Mouse (Mus musculus): Measurements from ENCODE around the gene E030030I06Rik. TPM values are rescaled to one million over a fixed set of nuclear protein-coding genes. Genes with fewer than 3 reads are reported as not detected.
A peak's percentile ranks its signal among the peaks of the same experiment; 100 is the strongest.
"Not testable (repeated sequence)": the region's sequence is repeated elsewhere in the genome, so short reads cannot be mapped to it uniquely, and the experiment has no call there.

Gene E030030I06Rik
- polyA plus RNA-seq, 1 experiment from 2014 or later: 37.3 TPM

- Histone ChIP-seq H3K27ac (replicated peaks) (peak overlapping the region; percentile 94), H3K4me3 (peak overlapping the region; percentile 77), H3K36me3 (peaks cover 15% of the 10 kb centered on the region), H3K27me3 (ENCODE audit: low read depth, poor library complexity, severe bottlenecking) (peaks cover 58% of the 10 kb centered on the region), H3K4me1 (peaks cover 29% of the 10 kb centered on the region), H3K9me3 (replicated peaks) (no peaks in the 10 kb centered on the region)
- WGBS: under 1% methylated on average over 50 of the region's 50 CpGs
- DNase-seq (ENCODE audit: low spot score): peak; percentile 71
Measured at GRCm38 (mm10) chr10:22149691-22150465, 808 bp upstream of the E030030I06Rik start.

DNA sequence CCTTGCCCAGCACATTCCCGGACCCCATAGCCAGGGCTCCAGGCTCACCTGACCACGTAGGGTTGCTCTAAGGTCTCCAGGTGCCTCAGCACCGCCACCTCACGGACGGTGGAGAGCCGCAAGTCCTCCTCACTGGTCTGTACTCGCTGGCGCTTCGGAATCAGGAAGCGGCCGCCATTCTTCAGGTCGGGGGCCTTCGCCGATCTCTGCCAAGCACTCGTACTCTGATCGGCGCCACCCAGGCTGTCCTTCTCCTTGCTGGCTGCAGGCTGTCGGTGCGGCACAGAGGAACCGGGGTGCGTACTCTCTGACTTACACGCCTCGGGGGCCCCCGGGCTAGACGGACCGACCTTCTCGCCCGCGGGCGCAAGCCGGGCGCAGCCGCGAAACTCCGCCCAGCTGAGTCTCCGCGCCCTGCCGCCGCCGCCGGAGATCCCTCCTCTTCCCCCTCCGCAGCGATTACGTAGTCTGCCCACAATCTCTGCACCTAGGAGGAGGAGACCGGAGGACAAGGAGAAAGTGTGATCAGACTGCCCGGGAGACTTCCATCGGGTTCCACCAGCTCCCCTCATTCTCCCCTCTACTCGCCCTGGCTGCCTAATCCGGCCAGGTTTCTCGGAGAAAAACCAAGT is 513 bp downstream of the E030030I06Rik start:
- H3K27me3 ChIP-seq (ENCODE audit: low read depth, poor library complexity, severe bottlenecking): peaks cover 45% of the 10 kb centered on the region
- WGBS: under 1% methylated on average over 50 of the region's 50 CpGs
- DNase-seq (ENCODE audit: low spot score): peak; percentile 85
- peaks cover 15% of the 10 kb centered on the region for H3K36me3 ChIP-seq
- no peaks in the 10 kb centered on the region for H3K9me3 ChIP-seq (replicated peaks)
- peaks cover 29% of the 10 kb centered on the region for H3K4me1 ChIP-seq
- H3K4me3 ChIP-seq: peak overlapping the region; percentile 77
- H3K27ac ChIP-seq (replicated peaks): peak overlapping the region; percentile 94

GRCm38 (mm10) chr10:22142926-22143325 is 6.1 kb downstream of the E030030I06Rik start:
- WGBS: 63% methylated on average over 5 of the region's 5 CpGs
- Histone ChIP-seq H3K4me1 (peaks cover 4% of the 10 kb centered on the region), H3K27me3 (ENCODE audit: low read depth, poor library complexity, severe bottlenecking) (peaks cover 6% of the 10 kb centered on the region; the same call in 1 of the 2 replicates), H3K27ac (replicated peaks) (no peak overlapping the region), H3K4me3 (no peak overlapping the region), H3K36me3 (peaks cover 15% of the 10 kb centered on the region), H3K9me3 (replicated peaks) (0 out of 2 replicates have a peak, but pooled peaks cover 3% of the 10 kb centered on the region)
- no peak for DNase-seq (ENCODE audit: low spot score)

GRCm38 (mm10) chr10:22142194-22142593 is 6.9 kb downstream of the E030030I06Rik start:
- DNase-seq (ENCODE audit: low spot score): peak; percentile 72
- H3K9me3 ChIP-seq (replicated peaks); H3K4me3 ChIP-seq; H3K27me3 ChIP-seq (ENCODE audit: low read depth, poor library complexity, severe bottlenecking); H3K4me1 ChIP-seq; H3K27ac ChIP-seq (replicated peaks): not testable (repeated sequence)
- peaks cover 15% of the 10 kb centered on the region for H3K36me3 ChIP-seq
- 89% methylated on average over 1 of the region's 1 CpGs for WGBS

- peak; percentile 87 for DNase-seq (ENCODE audit: low spot score)
- peaks cover 4% of the 10 kb centered on the region for H3K4me1 ChIP-seq
- H3K4me3 ChIP-seq: peak overlapping the region; percentile 59
- H3K9me3 ChIP-seq (replicated peaks): 0 out of 2 replicates have a peak, but pooled peaks cover 3% of the 10 kb centered on the region
- peaks cover 7% of the 10 kb centered on the region; the same call in 1 of the 2 replicates for H3K36me3 ChIP-seq
- 2% methylated on average over 19 of the region's 19 CpGs for WGBS
- peaks cover 6% of the 10 kb centered on the region; the same call in 1 of the 2 replicates for H3K27me3 ChIP-seq (ENCODE audit: low read depth, poor library complexity, severe bottlenecking)
- peak overlapping the region; percentile 78 for H3K27ac ChIP-seq (replicated peaks)
Measured at GRCm38 (mm10) chr10:22140665-22141280, 8.3 kb downstream of the E030030I06Rik start.

GRCm38 (mm10) chr10:22074531-22074930 is 74.5 kb downstream of the E030030I06Rik start:
- no peaks in the 10 kb centered on the region for H3K9me3 ChIP-seq (replicated peaks)
- DNase-seq (ENCODE audit: low spot score): no peak
- no peak overlapping the region for H3K4me3 ChIP-seq
- no peaks in the 10 kb centered on the region for H3K27me3 ChIP-seq (ENCODE audit: low read depth, poor library complexity, severe bottlenecking)
- H3K27ac ChIP-seq (replicated peaks): no peak overlapping the region
- H3K4me1 ChIP-seq: no peaks in the 10 kb centered on the region
- 89% methylated on average over 2 of the region's 2 CpGs for WGBS
- H3K36me3 ChIP-seq: no peaks in the 10 kb centered on the region

DNA sequence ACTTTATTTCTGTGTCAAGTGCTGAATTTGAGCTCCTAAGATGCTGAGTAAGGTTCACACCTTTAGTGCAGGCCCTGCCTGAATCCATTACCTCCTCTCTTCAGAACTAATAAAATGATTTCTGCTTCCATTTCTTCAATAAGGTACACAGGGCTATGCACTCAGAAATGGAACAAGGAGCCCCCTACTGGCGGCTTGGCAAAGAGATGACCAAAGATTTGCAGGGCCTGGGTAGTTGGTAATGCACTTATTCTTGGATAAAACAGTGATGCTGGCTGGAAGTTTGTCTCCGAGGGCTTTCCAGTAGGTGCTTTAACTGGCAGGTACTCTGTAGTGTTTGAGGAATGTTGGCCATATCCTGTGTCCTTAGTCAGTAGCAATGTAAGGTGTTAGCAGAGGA is 76.3 kb downstream of the E030030I06Rik start:
- no peaks in the 10 kb centered on the region for H3K4me1 ChIP-seq
- no peak overlapping the region for H3K4me3 ChIP-seq
- no peak for DNase-seq (ENCODE audit: low spot score)
- no peaks in the 10 kb centered on the region for H3K36me3 ChIP-seq
- WGBS: 59% methylated on average over 2 of the region's 2 CpGs
- peaks cover 1% of the 10 kb centered on the region; the same call in 1 of the 2 replicates for H3K9me3 ChIP-seq (replicated peaks)
- no peaks in the 10 kb centered on the region for H3K27me3 ChIP-seq (ENCODE audit: low read depth, poor library complexity, severe bottlenecking)
- no peak overlapping the region for H3K27ac ChIP-seq (replicated peaks)

DNA sequence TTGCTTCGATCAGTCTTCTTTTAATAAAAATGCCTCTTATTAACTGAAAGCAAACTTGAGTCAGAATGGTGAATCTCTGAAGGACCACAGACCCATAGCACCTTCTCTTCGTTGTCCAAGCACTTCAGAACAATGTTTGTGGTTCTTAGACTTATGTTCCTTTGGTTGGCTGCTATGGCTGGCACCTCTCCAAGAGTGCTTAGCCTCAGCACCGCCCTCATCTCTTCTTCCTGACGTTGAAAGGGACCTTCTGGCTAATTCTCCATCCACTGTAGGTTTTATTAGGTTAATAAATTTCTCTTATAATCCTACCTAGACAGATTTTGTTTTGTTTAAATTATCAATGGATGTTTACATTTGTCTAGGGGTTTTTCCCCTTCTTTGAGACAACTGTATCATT is 78.5 kb downstream of the E030030I06Rik start:
- H3K4me1 ChIP-seq: no peaks in the 10 kb centered on the region
- H3K36me3 ChIP-seq: no peaks in the 10 kb centered on the region
- DNase-seq (ENCODE audit: low spot score): no peak
- no peak overlapping the region for H3K27ac ChIP-seq (replicated peaks)
- H3K4me3 ChIP-seq: no peak overlapping the region
- H3K27me3 ChIP-seq (ENCODE audit: low read depth, poor library complexity, severe bottlenecking): no peaks in the 10 kb centered on the region
- H3K9me3 ChIP-seq (replicated peaks): peaks cover 5% of the 10 kb centered on the region; the same call in 1 of the 2 replicates
- 83% methylated on average over 4 of the region's 4 CpGs for WGBS

DNA sequence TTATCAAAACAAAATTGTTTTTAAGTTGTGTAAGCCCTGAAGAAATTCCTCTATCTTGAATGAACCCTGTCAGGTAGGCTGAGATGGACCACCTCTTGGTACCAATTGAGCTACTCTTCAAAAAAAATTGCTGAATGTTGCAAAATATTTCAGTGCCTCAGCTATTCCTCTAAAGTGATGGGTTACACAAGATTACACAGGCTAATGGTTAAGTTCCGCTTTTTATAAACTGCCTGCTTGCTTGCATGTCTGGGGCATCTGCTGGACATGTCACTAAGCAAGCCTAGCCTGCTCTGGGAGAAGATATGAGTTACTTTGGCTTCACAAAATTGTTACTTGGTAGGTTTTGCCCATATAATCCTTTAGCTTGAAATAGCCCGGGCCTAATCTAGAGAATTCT is 78.9 kb downstream of the E030030I06Rik start:
- Histone ChIP-seq H3K4me1 (no peaks in the 10 kb centered on the region), H3K36me3 (no peaks in the 10 kb centered on the region), H3K27ac (replicated peaks) (no peak overlapping the region), H3K4me3 (no peak overlapping the region), H3K27me3 (ENCODE audit: low read depth, poor library complexity, severe bottlenecking) (no peaks in the 10 kb centered on the region), H3K9me3 (replicated peaks) (peaks cover 5% of the 10 kb centered on the region; the same call in 1 of the 2 replicates)
- 89% methylated on average over 2 of the region's 2 CpGs for WGBS
- no peak for DNase-seq (ENCODE audit: low spot score)

DNA sequence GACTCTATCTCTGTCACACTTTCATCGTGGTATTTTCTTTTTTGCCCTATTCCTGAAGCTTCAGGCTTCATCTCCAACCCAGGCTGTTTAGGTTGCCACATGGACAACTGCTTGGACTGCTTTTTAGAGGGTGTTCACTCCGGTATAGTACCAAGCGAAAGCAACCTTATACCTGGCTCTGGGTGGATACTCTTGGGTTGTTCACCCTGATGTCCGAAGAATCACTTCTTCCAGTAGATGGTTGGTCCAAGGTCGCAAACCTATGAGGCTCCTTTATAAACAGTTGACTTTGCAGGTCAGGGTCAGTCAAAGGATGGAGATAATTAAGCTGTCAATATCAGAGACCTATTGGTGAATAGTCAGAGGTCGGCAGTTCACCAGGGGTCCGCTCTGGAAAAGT is 81.1 kb downstream of the E030030I06Rik start, which contains the start of gene 4930444G20Rik:
TSS of gene 4930444G20Rik (minus strand) at position 101 of the 400 bp plus-strand sequence.
- H3K4me3 ChIP-seq; H3K36me3 ChIP-seq; H3K27ac ChIP-seq (replicated peaks); H3K4me1 ChIP-seq; H3K27me3 ChIP-seq (ENCODE audit: low read depth, poor library complexity, severe bottlenecking); H3K9me3 ChIP-seq (replicated peaks); DNase-seq (ENCODE audit: low spot score): not testable (repeated sequence)
- 91% methylated on average over 7 of the region's 7 CpGs for WGBS

Data from midbrain, embryonic 10.5 days (tissue).